Mouse (Mus musculus) liver, adult 2 months (tissue): ENCODE measurements around the gene Adamts12. TPM values are rescaled to one million over a fixed set of nuclear protein-coding genes. Genes with fewer than 3 reads are reported as not detected.

Experiments used
- DNase-seq: peaks from one replicate; pipeline ENCODE4 v3.0.0-alpha.2; 2011; ENCODE audit warnings: low read depth, low spot score; ENCODE audit errors: extremely low read depth
- H3K27ac ChIP-seq: fragments of 200-500 bp; replicated peaks from 2 replicates; pipeline ENCODE4 v1.5.1; 2012; ENCODE audit warnings: low read depth, mild to moderate bottlenecking, control low read depth, inconsistent platforms, low read length; ENCODE audit not compliant: insufficient read depth
- H3K27me3 ChIP-seq: fragments of 200-500 bp; 2 replicates; pipeline ENCODE4 v1.6.1; 2012; ENCODE audit warnings: mild to moderate bottlenecking, moderate library complexity, low read length, inconsistent platforms; ENCODE audit not compliant: control insufficient read depth, insufficient read depth
- H3K36me3 ChIP-seq: fragments of 200-500 bp; 2 replicates; pipeline ENCODE4 v1.6.1; 2012; ENCODE audit warnings: low read length, inconsistent platforms; ENCODE audit not compliant: control insufficient read depth, insufficient read depth
- H3K4me1 ChIP-seq: fragments of 200-500 bp; 2 replicates; pipeline ENCODE4 v1.6.1; 2011; ENCODE audit warnings: low read length; ENCODE audit not compliant: control insufficient read depth, insufficient read depth
- H3K4me3 ChIP-seq: fragments of 200-500 bp; 2 replicates; pipeline ENCODE4 v1.5.1; 2011; ENCODE audit warnings: low read depth, mild to moderate bottlenecking, control low read depth, low read length, moderate library complexity; ENCODE audit not compliant: insufficient read depth
- H3K79me2 ChIP-seq: fragments of 200-500 bp; 2 replicates; pipeline ENCODE4 v1.6.1; 2012; ENCODE audit warnings: inconsistent platforms, mild to moderate bottlenecking, low read length, moderate library complexity; ENCODE audit not compliant: control insufficient read depth, insufficient read depth
- H3K9ac ChIP-seq: fragments of 200-500 bp; 2 replicates; pipeline ENCODE4 v1.6.1; 2012; ENCODE audit warnings: low read depth, mild to moderate bottlenecking, control low read depth, inconsistent platforms, low read length
- CTCF ChIP-seq: fragments of 200-500 bp; IDR thresholded peaks from 2 replicates; pipeline ENCODE4 v1.5.1; 2011; ENCODE audit warnings: low read depth, low read length, control low read depth
- POLR2A ChIP-seq: fragments of 200-500 bp; IDR thresholded peaks from 2 replicates; pipeline ENCODE4 v1.6.1; 2011; ENCODE audit warnings: low read length, control low read depth; ENCODE audit not compliant: insufficient read depth; ENCODE audit errors: extremely low read depth
- WGBS: fragments of 180-500 bp; shearing (Covaris S2); methylation state at CpG from one replicate; pipeline ENCODE4 v1.1.7; 2018; 5-methylcytosine and 5-hydroxymethylcytosine counted together
- polyA plus RNA-seq: library from polyadenylated mRNA; depleted of rRNA; stranded (reverse); fragments of >200 nt; gene quantifications from 2 replicates; pipeline ENCODE4 v1.2.3, GENCODE M21; 2012
- total RNA-seq: library from RNA; depleted of rRNA; stranded (reverse); fragments of >200 nt; gene quantifications from 2 replicates; pipeline ENCODE4 v1.2.3, GENCODE M21; 2014

Adamts12 gene
- total and polyA plus RNA-seq, 2 experiments: 0.07 to 0.37 TPM

DNA sequence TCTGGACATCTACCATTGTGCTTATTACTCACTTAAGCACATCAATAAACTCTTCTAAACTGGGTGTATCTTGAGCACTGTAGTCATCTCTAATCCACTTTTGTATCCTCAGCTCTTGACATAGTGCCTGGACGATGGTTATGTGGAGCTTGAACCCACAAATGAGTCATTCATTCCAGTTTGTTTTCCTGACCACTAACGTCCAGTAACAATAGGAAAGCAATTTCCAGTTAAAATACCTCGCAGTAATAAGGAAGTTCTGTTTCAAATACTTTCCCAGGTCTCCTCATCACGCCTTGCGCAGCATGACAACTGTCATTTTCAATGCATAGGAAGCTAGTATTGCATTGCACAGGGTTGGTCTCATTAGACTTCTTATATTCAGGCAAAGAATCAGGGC, 21.8 kb upstream of the Adamts12 start:
- Histone ChIP-seq H3K4me1 (no peaks in the 10 kb centered on the region), H3K27ac (no peak overlapping the region), H3K79me2 (no peaks in the 10 kb centered on the region), H3K4me3 (no peak overlapping the region), H3K9ac (no peak overlapping the region), H3K27me3 (no peaks in the 10 kb centered on the region), H3K36me3 (no peaks in the 10 kb centered on the region)
- 86% methylated on average over 5 of the region's 5 CpGs for WGBS
- DNase-seq: no peak
- TF ChIP-seq POLR2A: no peak
- TF ChIP-seq CTCF: no peak

DNA sequence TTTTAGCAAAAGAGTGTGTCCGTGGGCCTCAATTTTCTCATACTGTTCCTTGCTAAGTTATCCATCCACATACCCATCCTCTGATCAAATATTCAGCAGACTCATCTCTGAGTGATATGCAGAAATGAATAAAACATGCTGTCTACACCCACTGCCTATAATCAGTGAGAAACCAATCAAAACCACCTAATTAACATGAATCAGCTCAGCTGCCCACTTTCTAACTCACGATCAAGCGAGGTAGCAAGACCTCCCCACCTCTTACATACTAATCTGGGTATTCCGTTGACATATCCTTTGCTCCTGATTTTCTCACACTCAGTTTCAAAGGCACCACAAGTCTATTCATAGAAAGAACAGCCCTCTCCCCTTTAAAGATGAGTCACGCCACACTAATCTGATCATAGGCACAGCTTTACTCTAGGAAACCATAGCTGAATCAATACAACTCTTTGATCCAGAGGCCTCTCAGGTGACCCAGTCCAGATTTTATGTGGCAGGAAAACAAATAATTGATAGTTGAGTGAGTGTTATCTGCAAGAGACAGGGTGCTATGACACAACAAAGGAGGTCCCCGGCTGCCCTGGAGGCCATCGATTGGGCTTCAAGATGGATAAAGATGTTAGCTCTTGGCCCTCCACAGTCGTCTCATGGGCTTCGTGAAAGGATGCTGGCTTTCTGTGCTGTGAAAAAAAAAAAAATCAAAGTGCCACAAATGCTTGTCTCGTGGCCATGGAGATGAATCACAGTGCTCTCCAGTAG, 10.7 kb upstream of the Adamts12 start:
- Histone ChIP-seq H3K79me2 (no peaks in the 10 kb centered on the region), H3K9ac (no peak overlapping the region), H3K36me3 (no peaks in the 10 kb centered on the region), H3K27ac (no peak overlapping the region), H3K4me1 (no peaks in the 10 kb centered on the region), H3K4me3 (no peak overlapping the region), H3K27me3 (no peaks in the 10 kb centered on the region)
- no peak for TF ChIP-seq CTCF
- TF ChIP-seq POLR2A: no peak
- peak; percentile 19 for DNase-seq
- WGBS: 41% methylated on average over 10 of the region's 10 CpGs

DNA sequence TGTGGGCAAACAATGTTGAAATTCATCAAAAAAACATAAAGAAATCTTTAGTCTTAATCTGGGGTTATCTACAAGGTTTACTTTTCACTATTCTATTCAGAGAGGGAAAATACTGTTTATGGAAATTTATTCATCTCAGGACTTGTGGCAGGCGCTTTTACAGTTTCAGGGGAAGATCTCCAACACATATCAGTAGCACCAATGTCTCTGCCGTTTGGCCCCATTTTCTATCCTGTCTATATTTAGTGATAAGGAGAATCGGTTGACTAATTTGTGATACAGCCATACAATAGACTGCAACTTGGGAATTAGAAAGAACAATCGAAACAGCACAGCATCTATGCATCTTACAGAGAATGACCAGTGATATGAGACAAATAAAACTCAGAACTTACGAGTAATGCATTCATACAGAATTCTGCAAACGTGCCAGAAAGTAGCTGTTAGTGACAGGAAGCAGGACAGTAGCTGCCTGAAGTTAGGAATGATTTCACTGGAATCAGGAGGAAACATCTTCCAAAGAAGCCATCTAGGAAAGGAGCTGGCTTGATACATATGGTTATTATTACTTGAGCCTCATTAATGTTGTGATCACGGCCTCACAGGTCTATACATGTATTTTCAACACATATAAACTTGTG, 10.0 kb upstream of the Adamts12 start:
- no peaks in the 10 kb centered on the region for H3K27me3 ChIP-seq
- TF ChIP-seq CTCF (no peak), POLR2A (no peak)
- H3K9ac ChIP-seq: no peak overlapping the region
- no peak overlapping the region for H3K27ac ChIP-seq
- no peaks in the 10 kb centered on the region for H3K79me2 ChIP-seq
- no peak for DNase-seq
- 57% methylated on average over 7 of the region's 7 CpGs for WGBS
- H3K4me1 ChIP-seq: no peaks in the 10 kb centered on the region
- no peak overlapping the region for H3K4me3 ChIP-seq
- H3K36me3 ChIP-seq: no peaks in the 10 kb centered on the region

DNA sequence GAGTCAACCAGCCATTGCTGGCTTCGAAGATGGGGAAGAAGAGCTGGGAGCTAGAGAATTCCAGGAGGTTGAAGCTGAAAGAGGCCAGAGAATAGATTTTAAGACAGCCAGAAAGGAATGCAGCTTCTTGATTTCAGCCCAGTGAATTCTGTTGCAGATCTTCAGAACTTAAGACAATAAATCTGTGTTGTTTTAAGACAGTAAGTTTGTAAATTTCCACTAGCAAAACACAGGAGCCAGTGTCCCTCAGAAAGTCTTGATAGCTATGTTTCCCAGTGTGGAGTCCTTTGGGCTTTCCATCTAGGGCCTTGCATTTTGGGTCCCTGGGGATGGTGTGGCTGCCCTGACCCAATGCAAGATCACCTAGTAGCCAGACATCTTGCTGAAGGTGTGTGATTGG, 1.7 kb upstream of the Adamts12 start:
- 95% methylated on average over 1 of the region's 1 CpGs for WGBS
- H3K9ac ChIP-seq: no peak overlapping the region
- no peaks in the 10 kb centered on the region for H3K79me2 ChIP-seq
- DNase-seq: no peak
- TF ChIP-seq POLR2A (no peak), CTCF (no peak)
- no peaks in the 10 kb centered on the region for H3K36me3 ChIP-seq
- H3K4me3 ChIP-seq: no peak overlapping the region
- no peak overlapping the region for H3K27ac ChIP-seq
- no peaks in the 10 kb centered on the region for H3K27me3 ChIP-seq
- 0 out of 2 replicates have a peak, but pooled peaks cover 3% of the 10 kb centered on the region for H3K4me1 ChIP-seq

DNA sequence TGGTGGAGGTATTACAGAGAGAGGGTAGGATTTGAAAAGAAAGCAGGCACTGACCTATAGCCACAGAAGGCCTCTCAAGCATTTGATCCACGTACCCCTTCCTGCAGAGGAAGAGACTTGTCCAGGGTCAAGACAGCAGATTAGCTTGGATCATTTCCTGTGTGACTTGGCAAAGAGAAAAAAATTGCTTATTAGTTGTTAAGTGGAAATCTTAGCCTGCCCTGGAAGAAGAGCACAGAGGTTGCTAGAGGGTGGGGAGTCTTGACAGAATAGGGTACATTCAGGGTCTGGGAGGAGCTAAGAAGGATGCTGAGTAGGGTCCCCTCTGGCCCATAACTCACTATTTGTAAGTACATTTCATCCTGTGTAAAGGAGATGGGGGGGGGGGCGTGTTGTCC, 431 bp upstream of the Adamts12 start:
- Histone ChIP-seq H3K4me3 (no peak overlapping the region), H3K79me2 (no peaks in the 10 kb centered on the region), H3K27ac (peak overlapping the region; percentile 45; the same call in 1 of the 2 replicates), H3K36me3 (no peaks in the 10 kb centered on the region), H3K27me3 (no peaks in the 10 kb centered on the region), H3K4me1 (0 out of 2 replicates have a peak, but pooled peaks cover 3% of the 10 kb centered on the region), H3K9ac (no peak overlapping the region)
- DNase-seq: peak; percentile 49
- TF ChIP-seq CTCF: no peak
- no peak for TF ChIP-seq POLR2A
- WGBS: 43% methylated on average over 2 of the region's 2 CpGs

DNA sequence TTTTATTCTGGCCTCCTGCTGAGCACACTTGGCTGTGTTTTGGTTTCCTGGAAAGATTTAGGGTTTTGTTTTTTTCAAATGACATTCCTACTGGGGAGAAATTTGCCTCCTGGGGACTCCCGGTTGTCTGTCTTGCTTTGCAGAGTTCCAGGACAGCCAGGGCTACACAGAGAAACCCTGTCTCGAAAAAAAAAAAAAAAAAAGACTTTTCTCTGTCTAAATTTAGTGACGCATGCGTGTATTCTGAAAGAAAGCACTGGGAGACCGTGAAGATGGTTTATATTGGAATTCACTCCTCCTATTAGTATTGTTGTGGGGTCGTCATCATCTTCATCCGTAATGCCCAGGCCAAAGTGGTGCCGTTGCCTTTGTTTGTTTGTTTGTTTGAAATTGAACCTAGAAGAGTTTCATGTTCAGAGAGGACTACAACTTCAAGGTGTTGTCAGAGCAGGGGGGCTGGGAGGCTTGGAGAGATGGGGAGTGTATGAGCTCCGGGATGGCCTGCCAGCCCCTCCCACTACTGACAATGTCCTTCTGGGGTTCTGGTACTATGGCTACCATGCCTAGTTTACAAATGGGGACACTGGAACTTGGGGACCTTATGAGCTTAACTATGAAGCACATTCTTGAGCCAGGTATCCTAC, 1.1 kb downstream of the Adamts12 start:
- H3K27ac ChIP-seq: no peak overlapping the region
- H3K4me3 ChIP-seq: no peak overlapping the region
- TF ChIP-seq POLR2A (no peak), CTCF (no peak)
- 0 out of 2 replicates have a peak, but pooled peaks cover 3% of the 10 kb centered on the region for H3K4me1 ChIP-seq
- 27% methylated on average over 9 of the region's 9 CpGs for WGBS
- no peaks in the 10 kb centered on the region for H3K79me2 ChIP-seq
- no peaks in the 10 kb centered on the region for H3K36me3 ChIP-seq
- DNase-seq: no peak
- H3K27me3 ChIP-seq: no peaks in the 10 kb centered on the region
- H3K9ac ChIP-seq: no peak overlapping the region
